Mouse (Mus musculus) megakaryocyte, embryonic 14.5 days (primary cell): Measurements from ENCODE around the gene Ccdc159. TPM values are rescaled to one million over a fixed set of nuclear protein-coding genes. Genes with fewer than 3 reads are reported as not detected.

Experiments used
- H3K27me3 ChIP-seq: replicated peaks from 2 replicates; pipeline ENCODE3; 2012; ENCODE audit warnings: inconsistent platforms
- H3K36me3 ChIP-seq: replicated peaks from 2 replicates; pipeline ENCODE3; 2012; ENCODE audit warnings: low read length, inconsistent platforms, mixed read lengths
- H3K4me1 ChIP-seq: 2 replicates; pipeline ENCODE4 v1.6.1; 2012; ENCODE audit warnings: inconsistent platforms
- H3K4me3 ChIP-seq: replicated peaks from 2 replicates; pipeline ENCODE3; 2012; ENCODE audit warnings: moderate library complexity, mild to moderate bottlenecking, inconsistent platforms
- H3K9me3 ChIP-seq: 2 replicates; pipeline ENCODE4 v1.6.1; 2012; ENCODE audit warnings: inconsistent platforms
- FLI1 ChIP-seq: IDR thresholded peaks from 2 replicates; pipeline ENCODE4 v1.6.1; 2012; ENCODE audit warnings: low read length, inconsistent platforms, mixed read lengths
- GATA1 ChIP-seq: IDR thresholded peaks from 3 replicates; pipeline ENCODE4 v1.6.1; 2012; ENCODE audit warnings: mixed read lengths, low read length, inconsistent platforms, borderline replicate concordance
- polyA plus RNA-seq: library from polyadenylated mRNA; stranded (reverse); fragments of >175 nt; gene quantifications from 2 replicates; pipeline ENCODE4 v1.2.3, GENCODE M21; 2012; ENCODE audit warnings: low replicate concordance; ENCODE audit not compliant: insufficient read depth

Ccdc159 gene
- polyA plus RNA-seq, 1 experiment, result 0.67 TPM

- H3K4me3 ChIP-seq, result peak overlapping the region; percentile 98
- peaks cover 9% of the 10 kb centered on the region for H3K27me3 ChIP-seq
- peaks cover 62% of the 10 kb centered on the region for H3K4me1 ChIP-seq
- H3K36me3 ChIP-seq, result peaks cover 26% of the 10 kb centered on the region
- no peaks in the 10 kb centered on the region for H3K9me3 ChIP-seq
- TF ChIP-seq FLI1, result no peak
Observed at GRCm38 (mm10) chr9:21918692-21919384, 8.4 kb upstream of the Ccdc159 start.

GRCm38 (mm10) chr9:21923036-21923435 is 4.2 kb upstream of the Ccdc159 start:
- Histone ChIP-seq H3K36me3 (peaks cover 15% of the 10 kb centered on the region), H3K27me3 (no peaks in the 10 kb centered on the region), H3K9me3 (no peaks in the 10 kb centered on the region), H3K4me1 (peaks cover 79% of the 10 kb centered on the region), H3K4me3 (no peak overlapping the region)
- TF ChIP-seq FLI1 (no peak), GATA1 (no peak)

- Histone ChIP-seq H3K4me1 (peaks cover 73% of the 10 kb centered on the region), H3K4me3 (peak overlapping the region; percentile 73), H3K27me3 (no peaks in the 10 kb centered on the region), H3K36me3 (peaks cover 15% of the 10 kb centered on the region), H3K9me3 (no peaks in the 10 kb centered on the region)
- TF ChIP-seq GATA1 (no peak), FLI1 (no peak)
Observed at GRCm38 (mm10) chr9:21923490-21924098, 3.7 kb upstream of the Ccdc159 start.

GRCm38 (mm10) chr9:21924099-21924493 is 3.2 kb upstream of the Ccdc159 start:
- H3K4me3 ChIP-seq, result peak overlapping the region; percentile 73
- H3K4me1 ChIP-seq, result peaks cover 69% of the 10 kb centered on the region
- TF ChIP-seq GATA1 (peak; percentile 91; the same call in 2 of the 3 replicates), FLI1 (no peak; the same call in 1 of the 2 replicates)
- H3K9me3 ChIP-seq, result no peaks in the 10 kb centered on the region
- peaks cover 15% of the 10 kb centered on the region for H3K36me3 ChIP-seq
- H3K27me3 ChIP-seq, result no peaks in the 10 kb centered on the region

- Histone ChIP-seq H3K9me3 (peaks cover 4% of the 10 kb centered on the region; the same call in 1 of the 2 replicates), H3K4me1 (peaks cover 69% of the 10 kb centered on the region), H3K27me3 (peaks cover 3% of the 10 kb centered on the region), H3K4me3 (no peak overlapping the region), H3K36me3 (peaks cover 15% of the 10 kb centered on the region)
- TF ChIP-seq FLI1 (no peak), GATA1 (no peak)
Observed at GRCm38 (mm10) chr9:21925034-21925433, 2.2 kb upstream of the Ccdc159 start.

- Histone ChIP-seq H3K36me3 (peaks cover 15% of the 10 kb centered on the region), H3K4me1 (peaks cover 68% of the 10 kb centered on the region), H3K27me3 (peaks cover 3% of the 10 kb centered on the region), H3K4me3 (no peak overlapping the region), H3K9me3 (peaks cover 4% of the 10 kb centered on the region; the same call in 1 of the 2 replicates)
- TF ChIP-seq GATA1 (no peak), FLI1 (no peak)
Observed at GRCm38 (mm10) chr9:21925506-21925905, 1.8 kb upstream of the Ccdc159 start.

GRCm38 (mm10) chr9:21926155-21926554 is 1.1 kb upstream of the Ccdc159 start:
- TF ChIP-seq FLI1 (no peak), GATA1 (no peak)
- Histone ChIP-seq H3K36me3 (peaks cover 15% of the 10 kb centered on the region), H3K27me3 (peaks cover 6% of the 10 kb centered on the region), H3K4me3 (peak overlapping the region; percentile 91), H3K4me1 (peaks cover 62% of the 10 kb centered on the region), H3K9me3 (peaks cover 4% of the 10 kb centered on the region; the same call in 1 of the 2 replicates)

- no peak for TF ChIP-seq GATA1
- TF ChIP-seq FLI1, result no peak
- Histone ChIP-seq H3K4me3 (peak overlapping the region; percentile 91), H3K4me1 (peaks cover 61% of the 10 kb centered on the region), H3K36me3 (peaks cover 15% of the 10 kb centered on the region), H3K9me3 (peaks cover 4% of the 10 kb centered on the region; the same call in 1 of the 2 replicates), H3K27me3 (peaks cover 11% of the 10 kb centered on the region)
Observed at GRCm38 (mm10) chr9:21926784-21927183, 487 bp upstream of the Ccdc159 start.

- TF ChIP-seq GATA1 (no peak), FLI1 (no peak)
Observed at GRCm38 (mm10) chr9:21929208-21929607, 1.9 kb downstream of the Ccdc159 start.

GRCm38 (mm10) chr9:21932006-21932405 is 4.7 kb downstream of the Ccdc159 start:
- Histone ChIP-seq H3K4me3 (no peak overlapping the region), H3K4me1 (peaks cover 19% of the 10 kb centered on the region), H3K27me3 (peaks cover 40% of the 10 kb centered on the region), H3K36me3 (no peaks in the 10 kb centered on the region), H3K9me3 (peaks cover 4% of the 10 kb centered on the region; the same call in 1 of the 2 replicates)
- TF ChIP-seq FLI1 (no peak), GATA1 (no peak)

More at GRCm38 (mm10) chr9:21929208-21929607, 1.9 kb downstream of the Ccdc159 start:
- Histone ChIP-seq H3K9me3 (peaks cover 4% of the 10 kb centered on the region; the same call in 1 of the 2 replicates), H3K36me3 (peaks cover 9% of the 10 kb centered on the region), H3K4me3 (no peak overlapping the region), H3K4me1 (peaks cover 38% of the 10 kb centered on the region), H3K27me3 (peaks cover 29% of the 10 kb centered on the region)
